Mouse (Mus musculus) CH12.LX (cell line): ENCODE measurements around the gene Ctnnd2. TPM values are rescaled to one million over a fixed set of nuclear protein-coding genes. Genes with fewer than 3 reads are reported as not detected.

Experiments used
- DNase-seq: peaks from one replicate; pipeline ENCODE4 v3.0.0-alpha.2; 2013; ENCODE audit errors: extremely low read depth
- H3K27ac ChIP-seq: 2 replicates; pipeline ENCODE4 v1.5.1; 2012; ENCODE audit warnings: low read depth, mild to moderate bottlenecking, control low read depth, moderate library complexity; ENCODE audit not compliant: insufficient read depth
- H3K27me3 ChIP-seq: replicated peaks from 2 replicates; pipeline ENCODE3; 2012; ENCODE audit warnings: inconsistent platforms
- H3K36me3 ChIP-seq, 2 experiments: replicated peaks in 1 of 2; 2 replicates each; pipeline versions ENCODE3 to v1.6.1; 2012; ENCODE audit warnings: inconsistent platforms in 1 of 2, low read length in 1 of 2, mild to moderate bottlenecking in 1 of 2, mixed read lengths in 1 of 2, moderate library complexity in 1 of 2; ENCODE audit not compliant: control insufficient read depth in 1 of 2, insufficient read depth in 1 of 2
- H3K4me1 ChIP-seq, 2 experiments: 2 replicates each; pipeline ENCODE4 v1.6.1; 2012; ENCODE audit warnings: inconsistent platforms in 1 of 2, moderate library complexity in 1 of 2; ENCODE audit not compliant: insufficient read depth in 2 of 2, control insufficient read depth in 1 of 2
- H3K4me2 ChIP-seq: 2 replicates; pipeline ENCODE4 v1.6.1; 2012; ENCODE audit warnings: low read depth, mild to moderate bottlenecking, control low read depth; ENCODE audit not compliant: poor library complexity, insufficient read depth, severe bottlenecking
- H3K4me3 ChIP-seq, 3 experiments: fragments of 150-350 bp in 1 of 3; sonication (generic) in 1 of 3; replicated peaks in 1 of 3; 2 replicates each; pipeline versions ENCODE3 to v1.5.1; 2011 to 2012; ENCODE audit warnings: low read depth in 2 of 3, low read length in 2 of 3, mild to moderate bottlenecking in 2 of 3, moderate library complexity in 2 of 3, control low read depth in 1 of 3, improper control_type of control experiment in 1 of 3, inconsistent platforms in 1 of 3, mixed read lengths in 1 of 3; ENCODE audit not compliant: poor library complexity in 1 of 3
- H3K79me2 ChIP-seq: replicated peaks from 2 replicates; pipeline ENCODE4 v1.6.1; 2012; ENCODE audit warnings: mild to moderate bottlenecking, moderate library complexity; ENCODE audit not compliant: control insufficient read depth, poor library complexity, insufficient read depth, severe bottlenecking; ENCODE audit errors: extremely low read depth
- H3K9ac ChIP-seq: 2 replicates; pipeline ENCODE4 v1.6.1; 2012; ENCODE audit warnings: low read depth, mild to moderate bottlenecking, control low read depth, moderate library complexity; ENCODE audit not compliant: insufficient read depth
- H3K9me3 ChIP-seq: replicated peaks from 2 replicates; pipeline ENCODE3; 2012; ENCODE audit warnings: low read length, inconsistent platforms, mixed read lengths
- BHLHE40 ChIP-seq: IDR thresholded peaks from 2 replicates; pipeline ENCODE4 v1.6.1; 2011; ENCODE audit warnings: mild to moderate bottlenecking, low read depth, low read length, improper control_type of control experiment
- CHD2 ChIP-seq: IDR thresholded peaks from 2 replicates; pipeline ENCODE4 v1.6.1; 2011; ENCODE audit warnings: low read length, improper control_type of control experiment
- ELF1 ChIP-seq: IDR thresholded peaks from 2 replicates; pipeline ENCODE4 v1.6.1; 2014; ENCODE audit warnings: low read depth, mild to moderate bottlenecking, inconsistent platforms, low read length, improper control_type of control experiment
- HCFC1 ChIP-seq: IDR thresholded peaks from 2 replicates; pipeline ENCODE4 v1.6.1; 2012; ENCODE audit warnings: low read depth, mild to moderate bottlenecking, inconsistent platforms, low read length, improper control_type of control experiment
- IRF4 ChIP-seq: IDR thresholded peaks from 2 replicates; pipeline ENCODE4 v1.6.1; 2014; ENCODE audit warnings: low read depth, mild to moderate bottlenecking, inconsistent platforms, low read length, improper control_type of control experiment
- JUN ChIP-seq: IDR thresholded peaks from 2 replicates; pipeline ENCODE4 v1.6.1; 2011; ENCODE audit warnings: low read depth, mild to moderate bottlenecking, low read length, improper control_type of control experiment, moderate library complexity; ENCODE audit not compliant: insufficient read depth
- JUND ChIP-seq: conservative IDR thresholded peaks from 2 replicates; pipeline ENCODE4 v1.6.1; 2011; ENCODE audit warnings: low read depth, low read length, improper control_type of control experiment
- KAT2A ChIP-seq: IDR thresholded peaks from 2 replicates; pipeline ENCODE4 v1.6.1; 2012; ENCODE audit warnings: low read length, improper control_type of control experiment, inconsistent platforms; ENCODE audit not compliant: insufficient replicate concordance
- MEF2A ChIP-seq: IDR thresholded peaks from 2 replicates; pipeline ENCODE4 v1.6.1; 2014; ENCODE audit warnings: low read depth, mild to moderate bottlenecking, inconsistent platforms, low read length, improper control_type of control experiment, borderline replicate concordance
- MXI1 ChIP-seq: IDR thresholded peaks from 2 replicates; pipeline ENCODE4 v1.6.1; 2011; ENCODE audit warnings: mild to moderate bottlenecking, low read depth, low read length, improper control_type of control experiment
- MYC ChIP-seq: IDR thresholded peaks from 2 replicates; pipeline ENCODE4 v1.6.1; 2011; ENCODE audit warnings: low read depth, mild to moderate bottlenecking, improper control_type of control experiment, low read length
- NELFE ChIP-seq: IDR thresholded peaks from 2 replicates; pipeline ENCODE4 v1.6.1; 2011; ENCODE audit warnings: low read depth, low read length, improper control_type of control experiment
- PAX5 ChIP-seq: IDR thresholded peaks from 2 replicates; pipeline ENCODE4 v1.6.1; 2012; ENCODE audit warnings: low read length, inconsistent platforms, mixed read lengths
- POLR2A ChIP-seq: IDR thresholded peaks from 2 replicates; pipeline ENCODE4 v1.6.1; 2011; ENCODE audit warnings: low read depth, mild to moderate bottlenecking, improper control_type of control experiment, low read length
- RCOR1 ChIP-seq: conservative IDR thresholded peaks from 2 replicates; pipeline ENCODE4 v1.6.1; 2012; ENCODE audit warnings: low read depth, mild to moderate bottlenecking, inconsistent platforms, low read length, improper control_type of control experiment
- USF2 ChIP-seq: conservative IDR thresholded peaks from 2 replicates; pipeline ENCODE4 v1.6.1; 2011; ENCODE audit warnings: low read depth, low read length, improper control_type of control experiment
- ZKSCAN1 ChIP-seq: IDR thresholded peaks from 2 replicates; pipeline ENCODE4 v1.6.1; 2012; ENCODE audit warnings: low read depth, inconsistent platforms, low read length, improper control_type of control experiment, borderline replicate concordance
- ZMIZ1 ChIP-seq: IDR thresholded peaks from 2 replicates; pipeline ENCODE4 v1.6.1; 2012; ENCODE audit warnings: low read depth, mild to moderate bottlenecking, inconsistent platforms, low read length, improper control_type of control experiment
- ZNF384 ChIP-seq: IDR thresholded peaks from 2 replicates; pipeline ENCODE4 v1.6.1; 2012; ENCODE audit warnings: low read depth, low read length, improper control_type of control experiment, inconsistent platforms
- dilution Hi-C: fragments of 300-500 bp; cut with MboI; formaldehyde crosslinking; loops from 2 replicates; pipeline ENCODE4 v1.14.3; 2020; ENCODE audit warnings: low sequenced_read_pairs; ENCODE audit not compliant: extremely low pct_unique_long_range_greater_than_20kb, extremely low pct_ligation_motif_present
- in situ Hi-C: fragments of 300-500 bp; cut with MboI; formaldehyde crosslinking; loops from 3 replicates; pipeline ENCODE4 v1.14.3; 2019; ENCODE audit warnings: low sequenced_read_pairs, low pct_ligation_motif_present, low pct_unique_long_range_greater_than_20kb, mixed read lengths
- polyA plus RNA-seq: library from polyadenylated mRNA; unstranded; fragments of >175 nt; gene quantifications from 2 replicates; pipeline ENCODE4 v1.2.1, GENCODE M21; 2012; ENCODE audit warnings: low read depth; ENCODE audit not compliant: insufficient read length
- total RNA-seq, 2 experiments: library from RNA; depleted of rRNA; stranded (reverse); fragments of 300-350 nt in 1 of 2; fragments of >200 nt in 1 of 2; gene quantifications; 2 replicates each; pipeline ENCODE4 v1.2.3; 2012 to 2014

The Ctnnd2 gene
- total and polyA plus RNA-seq, 3 experiments = 0.23 TPM; not detected in 2

- Histone ChIP-seq H3K9me3 (no peaks in the 10 kb centered on the region), H3K4me3 (no peak overlapping the region), H3K27ac (no peak overlapping the region), H3K4me1 (no peaks in the 10 kb centered on the region; a peak in 1 of 4 replicates), H3K4me2 (no peak overlapping the region), H3K9ac (no peak overlapping the region), H3K36me3 (no peaks in the 10 kb centered on the region), H3K79me2 (no peaks in the 10 kb centered on the region), H3K27me3 (no peaks in the 10 kb centered on the region)
- in situ Hi-C loops (no loop called here), dilution Hi-C loops (no loop called here)
- no peak for TF ChIP-seq KAT2A
- TF ChIP-seq MEF2A = no peak
- TF ChIP-seq ZMIZ1 = no peak
- no peak for TF ChIP-seq BHLHE40
- no peak for TF ChIP-seq ELF1
- no peak for TF ChIP-seq HCFC1
- TF ChIP-seq ZNF384 = no peak
- TF ChIP-seq ZKSCAN1 = no peak
- TF ChIP-seq USF2 = no peak
- TF ChIP-seq NELFE = no peak
- no peak for TF ChIP-seq JUND
- no peak for TF ChIP-seq JUN
- TF ChIP-seq MYC = no peak
- TF ChIP-seq RCOR1 = no peak
- no peak for TF ChIP-seq IRF4
- TF ChIP-seq POLR2A = no peak
- no peak for TF ChIP-seq PAX5
- no peak for TF ChIP-seq CHD2
- DNase-seq = no peak
Observed at GRCm38 (mm10) chr15:30964865-30965679, 792.7 kb downstream of the Ctnnd2 start.

GRCm38 (mm10) chr15:30966826-30967225 lies 794.4 kb downstream of the Ctnnd2 start:
- in situ Hi-C loops = no loop called here
- no peak overlapping the region for H3K27ac ChIP-seq

More at GRCm38 (mm10) chr15:30966826-30967225, 794.4 kb downstream of the Ctnnd2 start:
- no peaks in the 10 kb centered on the region for H3K79me2 ChIP-seq
- no peak for TF ChIP-seq MXI1
- TF ChIP-seq, all 38 proteins: peak for 0
- H3K27me3 ChIP-seq = no peaks in the 10 kb centered on the region
- H3K4me1 ChIP-seq = no peaks in the 10 kb centered on the region; a peak in 1 of 4 replicates
- no peaks in the 10 kb centered on the region for H3K36me3 ChIP-seq
- H3K9me3 ChIP-seq = no peaks in the 10 kb centered on the region
- no peak overlapping the region for H3K4me3 ChIP-seq
- dilution Hi-C loops = no loop called here
- H3K9ac ChIP-seq = no peak overlapping the region
- H3K4me2 ChIP-seq = no peak overlapping the region
- no peak for DNase-seq
